Mouse (Mus musculus) testis, adult 2 months (tissue): ENCODE data around the gene Cyth3.

Experiments
- CTCF ChIP-seq: fragments of 200-500 bp; IDR thresholded peaks from 2 replicates; pipeline ENCODE4 v1.5.1; 2012; ENCODE audit warnings: low read depth, mild to moderate bottlenecking, inconsistent platforms, low read length, moderate library complexity; ENCODE audit not compliant: control insufficient read depth, insufficient read depth, insufficient replicate concordance
- POLR2A ChIP-seq: fragments of 200-500 bp; IDR thresholded peaks from 2 replicates; pipeline ENCODE4 v1.6.1; 2012; ENCODE audit warnings: low read depth, mild to moderate bottlenecking, inconsistent platforms, low read length, moderate library complexity; ENCODE audit not compliant: control insufficient read depth

GRCm38 (mm10) chr5:143630738-143631137, 8.5 kb downstream of the Cyth3 start:
- TF ChIP-seq CTCF (no peak), POLR2A (no peak)
